Mouse (Mus musculus) ES-E14 (cell line): Measurements from ENCODE around the gene Gm10964. TPM values are rescaled to one million over a fixed set of nuclear protein-coding genes. Genes with fewer than 3 reads are reported as not detected.

Experiments used
- DNase-seq: peaks from one replicate; pipeline ENCODE4 v3.0.0-alpha.2; 2013; ENCODE audit warnings: low read depth, low spot score
- H3K27ac ChIP-seq: 2 replicates; pipeline ENCODE4 v1.5.1; 2012; ENCODE audit warnings: low read depth, mild to moderate bottlenecking, low read length, moderate library complexity, mixed read lengths; ENCODE audit not compliant: poor library complexity, insufficient read depth, severe bottlenecking
- H3K36me3 ChIP-seq: 2 replicates; pipeline ENCODE4 v1.6.1; 2012; ENCODE audit warnings: mild to moderate bottlenecking, low read length, moderate library complexity, mixed read lengths; ENCODE audit not compliant: control insufficient read depth, poor library complexity, insufficient read depth, severe bottlenecking
- H3K4me1 ChIP-seq, 2 experiments: fragments of 150-350 bp in 1 of 2; sonication (generic) in 1 of 2; 2 replicates each; pipeline ENCODE4 v1.6.1; 2012; ENCODE audit warnings: low read length in 2 of 2, mild to moderate bottlenecking in 1 of 2, mixed read lengths in 1 of 2; ENCODE audit not compliant: control insufficient read depth in 2 of 2, insufficient read depth in 2 of 2, poor library complexity in 1 of 2
- H3K4me3 ChIP-seq, 2 experiments: fragments of 150-350 bp in 1 of 2; sonication (generic) in 1 of 2; 2 replicates each; pipeline ENCODE4 v1.5.1; 2012; ENCODE audit warnings: low read length in 2 of 2, low read depth in 1 of 2, mild to moderate bottlenecking in 1 of 2, mixed read lengths in 1 of 2; ENCODE audit not compliant: insufficient read depth in 1 of 2, poor library complexity in 1 of 2, severe bottlenecking in 1 of 2
- H3K9ac ChIP-seq: 2 replicates; pipeline ENCODE4 v1.6.1; 2012; ENCODE audit warnings: low read depth, mild to moderate bottlenecking, low read length, mixed read lengths; ENCODE audit not compliant: poor library complexity, insufficient read depth, severe bottlenecking
- H3K9me3 ChIP-seq: fragments of 150-350 bp; sonication (generic); 2 replicates; pipeline ENCODE4 v1.6.1; 2012; ENCODE audit warnings: low read depth, mild to moderate bottlenecking, low read length; ENCODE audit not compliant: control insufficient read depth, insufficient read depth
- CHD2 ChIP-seq: IDR thresholded peaks from 2 replicates; pipeline ENCODE4 v1.6.1; 2014; ENCODE audit warnings: mild to moderate bottlenecking, low read depth, low read length, inconsistent platforms
- HCFC1 ChIP-seq: IDR thresholded peaks from 2 replicates; pipeline ENCODE4 v1.6.1; 2012; ENCODE audit warnings: low read length, inconsistent platforms, borderline replicate concordance; ENCODE audit not compliant: insufficient read depth
- MAFK ChIP-seq: IDR thresholded peaks from 2 replicates; pipeline ENCODE4 v1.6.1; 2014; ENCODE audit warnings: mild to moderate bottlenecking, low read depth, low read length, inconsistent platforms; ENCODE audit not compliant: insufficient read depth
- ZC3H11A ChIP-seq: IDR thresholded peaks from 2 replicates; pipeline ENCODE4 v1.6.1; 2012; ENCODE audit warnings: low read depth, mild to moderate bottlenecking, inconsistent platforms, low read length, borderline replicate concordance
- ZNF384 ChIP-seq: IDR thresholded peaks from 2 replicates; pipeline ENCODE4 v1.6.1; 2012; ENCODE audit warnings: low read depth, low read length, inconsistent platforms
- in situ Hi-C, 2 experiments: fragments of 600-800 bp; cut with MboI; formaldehyde crosslinking; loops; one replicate each; pipeline ENCODE4 v1.15.1; 2025; ENCODE audit warnings: low sequenced_read_pairs in 2 of 2, inconsistent platforms in 1 of 2; ENCODE audit not compliant: unreplicated experiment in 2 of 2
- total RNA-seq: library from RNA; depleted of rRNA; stranded (reverse); fragments of 300-350 nt; gene quantifications from 2 replicates; pipeline ENCODE4 v1.2.3, GENCODE M21; 2012

Gm10964 gene
- total RNA-seq, 1 experiment = not detected

- no peaks in the 10 kb centered on the region for H3K9me3 ChIP-seq
- no peak overlapping the region for H3K4me3 ChIP-seq
- no peak overlapping the region for H3K9ac ChIP-seq
- no peak for DNase-seq
- H3K36me3 ChIP-seq = peaks cover 3% of the 10 kb centered on the region; the same call in 1 of the 2 replicates
- in situ Hi-C loops = loop anchor here in 1 of 2 experiments (5.0 kb wide), 1 partner anchor 105 kb away; no protein-coding TSS in a partner anchor
- no peak overlapping the region for H3K27ac ChIP-seq
- H3K4me1 ChIP-seq = peaks cover 3 to 13% of the 10 kb centered on the region in 2 experiments; a peak in 1 of 4 replicates
- no peak for TF ChIP-seq CHD2
- TF ChIP-seq ZC3H11A = no peak
- no peak for TF ChIP-seq ZNF384
- TF ChIP-seq HCFC1 = no peak
- no peak for TF ChIP-seq MAFK
Measured at GRCm38 (mm10) chr3:103737061-103737754, 2.0 kb upstream of the Gm10964 start.

GRCm38 (mm10) chr3:103737778-103738571, 1.2 kb upstream of the Gm10964 start, which contains the start of gene Olfml3:
Gene Olfml3 (minus strand): TSS chr3:103738001.
- Histone ChIP-seq H3K4me1 (peaks cover 3 to 13% of the 10 kb centered on the region in 2 experiments; a peak in 1 of 4 replicates), H3K36me3 (peaks cover 3% of the 10 kb centered on the region; the same call in 1 of the 2 replicates), H3K27ac (no peak within 1 kb of the TSS), H3K9me3 (no peaks in the 10 kb centered on the region), H3K4me3 (peak within 1 kb of the TSS in 1 of 2 experiments; percentile 26; a peak in 1 of 4 replicates), H3K9ac (no peak within 1 kb of the TSS)
- TF ChIP-seq CHD2 (peak; percentile 47; the same call in 1 of the 2 replicates), ZNF384 (no peak), ZC3H11A (peak; percentile 66; the same call in 1 of the 2 replicates), MAFK (no peak), HCFC1 (no peak)
- in situ Hi-C loops = loop anchor here in 1 of 2 experiments (5.0 kb wide), 1 partner anchor 106 kb away; no protein-coding TSS in a partner anchor
- peak; percentile 76 for DNase-seq

GRCm38 (mm10) chr3:103740342-103740741, 1.2 kb downstream of the Gm10964 start:
- no peak overlapping the region for H3K4me3 ChIP-seq
- no peaks in the 10 kb centered on the region for H3K9me3 ChIP-seq
- DNase-seq = no peak
- H3K4me1 ChIP-seq = peaks cover 0 to 5% of the 10 kb centered on the region in 2 experiments; a peak in 1 of 4 replicates
- no peak overlapping the region for H3K27ac ChIP-seq
- TF ChIP-seq ZNF384 = no peak
- TF ChIP-seq CHD2 = no peak
- no peak for TF ChIP-seq HCFC1
- TF ChIP-seq MAFK = no peak
- peaks cover 19% of the 10 kb centered on the region; the same call in 1 of the 2 replicates for H3K36me3 ChIP-seq
- no peak overlapping the region for H3K9ac ChIP-seq
- in situ Hi-C loops = no loop called here

GRCm38 (mm10) chr3:103743208-103743607, 4.0 kb downstream of the Gm10964 start:
- DNase-seq = no peak
- no peak overlapping the region for H3K4me3 ChIP-seq
- no peak overlapping the region for H3K27ac ChIP-seq
- H3K9ac ChIP-seq = no peak overlapping the region
- in situ Hi-C loops = no loop called here
- TF ChIP-seq ZC3H11A = no peak
- TF ChIP-seq MAFK = no peak
- no peak for TF ChIP-seq ZNF384
- no peak for TF ChIP-seq HCFC1
- TF ChIP-seq CHD2 = no peak
- H3K9me3 ChIP-seq = no peaks in the 10 kb centered on the region
- no peaks in the 10 kb centered on the region for H3K4me1 ChIP-seq
- peaks cover 24% of the 10 kb centered on the region; the same call in 1 of the 2 replicates for H3K36me3 ChIP-seq
